Mouse (Mus musculus): ENCODE measurements around the gene Mif4gd.

- TF ChIP-seq POLR2A (IDR thresholded peaks at IDR 0.05; ENCODE audit: extremely low read depth, insufficient read depth, low read length) (no peak), CTCF (IDR thresholded peaks at IDR 0.05; ENCODE audit: extremely low read depth, insufficient read depth, low read length) (no peak)
Measured at GRCm38 (mm10) chr11:115638498-115639409, 26.0 kb upstream of the Mif4gd start.

Measured in cortical plate, adult 2 months (tissue).